Mouse (Mus musculus): ENCODE measurements around the gene 1700021F07Rik.
A peak's percentile ranks its signal among the peaks of the same experiment; 100 is the strongest.

Gene 1700021F07Rik

DNA sequence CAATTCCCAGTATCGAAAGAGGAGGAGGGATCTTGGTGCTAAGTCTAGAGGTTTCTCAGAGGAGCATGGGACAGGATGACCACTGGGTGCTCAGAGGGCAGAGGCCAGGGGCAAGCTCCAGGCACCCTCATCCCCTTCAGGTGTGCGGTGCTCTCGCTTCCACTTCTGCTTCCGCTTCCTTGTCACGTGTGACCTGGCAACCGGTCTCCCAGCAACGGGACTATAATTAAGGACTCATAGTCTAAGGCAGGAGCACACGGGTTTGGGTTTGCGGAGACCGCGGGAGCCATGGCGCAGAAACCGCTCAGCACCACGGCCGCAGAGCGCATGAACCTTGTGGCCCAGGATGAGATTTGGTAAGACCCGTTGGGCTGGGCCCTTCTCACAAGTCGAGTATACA lies at the start of gene 1700021F07Rik:
Gene 1700021F07Rik (plus strand): TSS at position 211 of the 400 bp plus-strand sequence.
- no peak for DNase-seq

DNA sequence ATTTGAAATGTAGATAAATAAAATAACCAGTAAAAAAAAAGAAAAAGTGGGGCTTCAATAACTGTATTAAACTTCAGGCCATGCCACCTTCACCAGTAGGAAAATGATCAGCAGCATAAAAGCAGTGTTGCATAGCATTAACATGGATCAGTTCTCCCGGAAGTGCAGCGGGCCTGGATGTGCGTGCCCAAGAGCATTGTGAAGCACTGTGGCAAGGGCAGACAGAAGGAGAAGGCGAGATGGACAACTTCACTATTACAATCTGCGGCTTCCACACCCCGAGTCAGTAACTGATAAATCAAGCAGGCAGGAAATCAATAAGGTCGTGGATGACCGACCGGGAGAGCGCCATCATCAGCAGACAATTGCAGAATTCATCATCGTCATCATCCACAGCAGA lies 49.2 kb upstream of the 1700021F07Rik start:
- DNase-seq, result no peak

DNA sequence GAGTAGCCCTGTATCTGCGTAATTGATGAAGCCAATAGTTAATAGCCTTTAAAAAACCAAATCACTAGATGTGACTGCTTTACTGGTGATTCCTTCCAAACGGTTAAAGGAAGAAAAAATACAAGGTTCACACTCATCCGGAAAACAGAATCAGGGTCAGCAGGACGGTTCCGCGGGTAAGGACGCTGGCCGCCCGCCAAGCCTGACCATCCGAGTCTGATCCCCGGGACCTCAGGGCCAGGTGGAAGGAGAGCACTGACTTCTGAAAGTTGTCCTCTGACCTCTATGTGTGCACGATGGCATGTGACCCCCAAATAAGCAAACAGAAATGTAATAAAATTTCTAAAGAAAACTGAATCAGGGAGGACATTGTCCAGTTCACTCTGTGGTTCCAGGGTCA lies 43.3 kb upstream of the 1700021F07Rik start:
- DNase-seq, result no peak

DNA sequence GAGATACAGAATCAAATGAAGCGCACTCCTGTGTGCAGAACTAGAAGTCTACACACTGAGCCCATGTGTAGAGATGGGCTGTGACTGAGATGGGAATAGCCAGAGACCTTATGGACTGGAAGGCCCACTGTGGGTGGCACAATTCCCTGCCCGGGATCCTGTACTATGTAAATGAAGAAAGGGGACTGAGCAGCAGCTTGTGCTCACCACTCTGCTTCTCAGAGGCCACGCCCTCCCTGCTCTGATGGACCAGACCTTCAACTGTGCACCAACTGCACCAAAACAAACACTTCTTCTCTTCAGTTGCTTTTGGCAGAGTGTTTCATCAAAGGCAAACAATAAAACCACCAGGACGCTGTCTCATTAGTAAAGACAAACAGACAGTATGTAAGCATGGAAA lies 37.9 kb upstream of the 1700021F07Rik start:
- no peak for DNase-seq

DNA sequence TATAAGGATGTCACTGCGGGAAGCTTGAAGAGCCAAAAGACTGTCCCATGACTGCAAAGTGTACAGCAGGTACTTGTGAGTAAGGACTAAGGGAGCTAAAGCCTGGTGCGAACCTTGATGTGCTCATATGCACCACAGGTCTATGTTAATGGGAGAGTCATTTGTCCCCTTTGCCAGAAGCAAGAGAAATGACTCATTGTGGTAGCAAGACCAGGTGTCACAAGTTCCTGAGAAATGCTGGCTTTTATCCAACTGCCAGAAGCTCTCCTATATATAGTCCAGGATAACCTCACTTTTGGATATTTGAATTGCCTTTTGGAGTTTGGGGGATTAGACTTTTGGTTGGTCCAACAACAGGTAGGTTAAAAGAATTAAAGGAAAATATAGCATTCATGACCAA lies 22.8 kb upstream of the 1700021F07Rik start:
- no peak for DNase-seq

DNA sequence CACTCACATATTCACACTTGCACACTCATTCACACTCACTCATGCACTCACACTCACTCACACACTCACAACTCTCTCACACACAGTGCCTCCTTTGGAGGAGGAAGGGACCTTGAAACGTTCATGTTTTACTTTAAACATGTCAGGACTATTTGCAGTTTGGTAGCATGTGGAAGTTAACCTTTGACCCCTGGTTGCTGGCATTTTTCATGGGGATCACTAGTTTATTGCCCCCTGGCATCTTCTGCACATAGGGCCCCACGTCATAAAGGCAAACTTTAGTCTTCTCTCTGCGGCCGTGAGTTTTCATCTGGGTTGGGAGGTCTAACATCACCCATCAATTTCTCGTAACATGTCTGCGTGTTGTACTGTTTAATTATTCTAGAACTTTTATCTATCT lies 8.4 kb upstream of the 1700021F07Rik start:
- no peak for DNase-seq

DNA sequence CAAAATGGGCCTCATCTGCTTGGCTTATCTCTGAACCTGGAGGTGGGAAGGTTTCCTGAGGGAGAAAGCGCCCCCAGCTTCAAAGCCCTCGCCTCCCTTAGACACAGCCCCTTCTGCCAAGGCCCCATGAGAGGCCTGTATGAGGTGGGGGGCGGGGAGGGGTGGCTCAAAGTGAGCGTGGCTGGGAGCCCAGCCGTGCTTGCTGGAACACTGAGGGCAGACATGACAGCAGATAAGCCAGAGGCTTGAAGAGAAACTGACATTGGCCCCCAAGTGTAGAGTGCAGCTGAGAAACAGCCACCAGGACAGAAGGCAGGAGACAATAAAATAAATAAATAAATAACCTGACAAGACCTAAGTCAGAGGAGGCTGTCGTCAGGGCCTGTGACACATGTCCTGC lies 7.2 kb upstream of the 1700021F07Rik start:
- DNase-seq, result no peak

DNA sequence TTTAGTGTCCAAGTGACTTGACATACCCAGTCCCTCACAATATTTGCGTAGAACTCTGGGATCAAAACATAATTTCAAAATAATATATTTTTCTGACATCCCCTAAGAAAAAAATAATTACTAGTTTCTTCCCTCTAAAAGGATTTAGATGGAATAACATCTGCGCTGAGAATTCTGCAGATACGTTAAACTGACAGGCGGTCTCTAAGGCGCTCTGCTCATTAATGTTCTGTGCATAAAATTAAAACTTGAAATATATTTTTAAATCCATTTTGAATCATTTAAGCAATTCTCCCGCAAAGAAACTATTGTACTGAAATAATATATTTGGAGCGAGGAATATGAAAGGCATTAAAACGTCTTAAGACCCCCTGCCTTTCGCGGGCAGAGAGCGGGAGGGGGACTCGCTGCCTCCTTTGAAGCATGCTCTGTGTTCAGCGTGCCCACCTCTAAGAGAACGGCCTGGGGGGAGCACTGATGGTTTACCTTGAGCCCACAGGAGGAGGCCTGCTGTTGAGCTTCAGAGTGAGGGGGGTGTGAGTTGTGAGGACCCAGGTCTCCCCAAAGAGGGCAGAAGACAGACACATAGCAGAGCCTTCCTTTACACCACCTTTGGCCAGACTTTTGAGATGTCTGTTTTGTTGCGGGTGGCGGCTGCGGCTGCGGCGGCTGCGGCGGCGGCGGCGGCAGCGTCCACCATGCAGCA lies 6.1 kb upstream of the 1700021F07Rik start:
- no peak for DNase-seq

DNA sequence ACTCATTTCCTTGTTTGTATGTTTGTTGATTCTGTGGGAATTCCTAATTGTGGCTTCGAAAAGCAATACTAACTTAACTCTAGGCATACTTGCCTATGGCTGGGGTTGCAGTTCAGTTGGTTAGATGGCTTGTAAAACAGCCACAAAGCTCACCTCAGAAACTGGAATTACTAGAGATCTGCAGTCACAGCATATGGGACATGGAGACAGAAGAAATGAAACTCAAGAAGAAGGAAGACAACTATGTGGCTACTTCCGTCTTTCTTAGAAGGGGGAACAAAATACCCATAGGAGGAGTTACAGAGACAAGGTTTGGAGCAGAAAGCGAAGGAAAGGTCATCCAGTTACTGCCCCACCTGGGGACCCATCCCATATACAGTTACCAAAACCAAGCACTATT lies 6.1 kb downstream of the 1700021F07Rik start:
- DNase-seq, result no peak

DNA sequence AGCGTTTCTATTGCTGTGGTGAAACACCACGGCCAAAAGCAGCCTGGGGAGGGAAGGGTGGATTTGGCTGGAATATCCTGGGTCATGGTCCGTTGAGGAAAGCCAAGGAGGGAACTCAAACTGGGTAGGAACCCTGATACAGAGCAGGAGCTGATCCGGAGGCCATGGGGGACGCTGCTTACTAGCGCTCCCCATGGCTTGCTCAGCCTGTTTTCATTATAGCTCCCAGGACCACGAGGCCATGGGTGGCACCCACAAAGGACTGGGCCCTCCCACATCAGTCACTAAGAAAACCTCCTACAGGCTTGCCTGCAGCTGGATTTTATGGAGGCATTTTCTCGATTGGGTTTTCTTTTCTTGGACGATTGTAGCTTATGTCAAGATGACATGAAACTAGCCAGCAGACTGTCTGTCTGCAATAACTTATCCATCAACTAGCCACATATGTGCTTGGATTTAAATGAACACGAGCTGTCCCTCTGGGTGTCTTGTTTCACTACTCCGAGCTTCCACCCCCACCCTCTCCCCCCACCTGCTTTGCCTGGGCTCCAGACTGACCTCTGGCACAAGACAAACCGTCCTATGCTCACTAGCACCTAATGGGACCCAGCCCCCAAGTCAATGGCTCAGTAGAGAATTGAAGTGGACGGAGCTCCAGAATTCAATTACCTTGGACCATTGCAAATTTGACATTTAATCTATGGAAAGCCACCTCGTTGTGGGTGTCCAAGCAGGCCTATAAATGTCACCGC lies 10.5 kb downstream of the 1700021F07Rik start:
- DNase-seq, result no peak

DNA sequence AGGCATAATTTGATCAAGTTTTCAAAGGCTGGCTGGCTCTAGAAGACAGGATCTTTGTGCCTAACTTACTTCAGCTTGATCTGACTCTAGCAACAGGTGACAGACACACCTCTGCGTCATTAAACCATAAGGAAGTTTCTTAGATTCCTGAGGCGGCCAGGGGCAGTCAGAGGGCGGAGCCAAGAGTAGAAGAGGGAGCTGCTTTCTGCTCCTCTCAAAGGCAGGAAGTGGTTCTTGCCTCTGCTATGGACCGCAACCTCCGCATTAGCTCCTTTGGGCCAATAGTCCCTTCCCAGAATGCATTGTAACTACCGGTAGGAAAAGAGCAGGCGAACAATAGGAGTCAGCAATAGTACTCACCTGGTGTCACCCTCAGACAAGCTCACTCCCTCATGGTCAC lies 12.2 kb downstream of the 1700021F07Rik start:
- DNase-seq, result no peak

DNA sequence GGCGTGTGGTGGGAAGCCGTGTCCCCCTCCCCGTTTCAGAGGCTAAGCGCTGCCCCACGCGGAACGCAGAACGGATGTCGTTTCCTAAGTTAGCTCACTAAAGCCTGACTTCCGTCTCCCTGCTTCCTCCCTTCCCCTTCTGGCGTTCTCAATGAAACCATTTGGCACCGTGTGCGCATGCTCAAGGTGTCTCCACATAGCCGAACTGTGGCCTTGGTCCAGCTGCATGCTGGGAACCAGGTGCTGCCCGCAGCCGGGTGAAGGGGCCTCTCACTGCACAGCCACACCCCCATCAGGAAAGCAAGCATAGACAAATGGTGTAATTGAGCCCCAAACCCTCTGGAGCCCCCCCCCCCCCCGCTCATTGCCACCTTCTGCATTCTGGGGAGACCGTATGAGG lies 13.0 kb downstream of the 1700021F07Rik start:
- peak; percentile 51 for DNase-seq

DNA sequence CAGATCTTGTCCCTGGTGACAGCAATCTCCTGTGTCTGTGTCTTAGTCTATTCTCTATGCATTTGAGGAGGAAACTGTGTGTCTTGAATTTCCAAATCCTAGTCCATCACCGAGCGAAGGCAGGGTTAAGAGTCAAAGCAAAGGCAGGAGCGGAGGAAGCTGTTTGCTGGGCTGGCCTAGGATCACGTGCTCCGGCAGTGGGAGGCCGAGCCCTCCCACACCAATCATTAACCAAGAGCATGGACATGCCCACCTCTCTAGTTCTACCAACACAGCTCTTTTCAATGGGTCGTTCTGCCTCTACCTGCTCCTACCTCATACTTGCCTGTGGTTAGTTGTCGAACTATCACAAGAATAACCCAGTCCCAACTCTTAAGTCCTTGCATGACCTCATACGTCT lies 13.5 kb downstream of the 1700021F07Rik start:
- peak; percentile 61 for DNase-seq

DNA sequence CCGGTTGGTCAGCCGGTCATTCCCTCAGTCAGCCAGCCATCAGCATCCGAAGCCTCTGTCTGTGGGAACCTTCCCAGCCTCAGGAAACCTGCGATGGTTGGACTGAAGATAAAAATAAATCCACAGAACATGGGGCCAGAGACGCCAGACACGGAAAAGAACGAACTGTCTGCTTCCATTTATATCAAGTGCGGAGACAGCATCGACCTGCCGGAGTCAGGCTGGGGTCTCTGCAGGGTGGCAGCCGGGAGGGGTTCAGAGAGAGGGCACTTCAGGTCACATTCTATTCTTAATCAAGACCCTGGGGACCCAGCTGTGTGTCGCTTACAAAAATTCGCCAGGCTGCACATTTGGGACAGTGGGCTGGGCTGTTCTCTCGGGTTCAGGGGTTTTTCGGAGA lies 17.4 kb downstream of the 1700021F07Rik start:
- DNase-seq, result no peak

DNA sequence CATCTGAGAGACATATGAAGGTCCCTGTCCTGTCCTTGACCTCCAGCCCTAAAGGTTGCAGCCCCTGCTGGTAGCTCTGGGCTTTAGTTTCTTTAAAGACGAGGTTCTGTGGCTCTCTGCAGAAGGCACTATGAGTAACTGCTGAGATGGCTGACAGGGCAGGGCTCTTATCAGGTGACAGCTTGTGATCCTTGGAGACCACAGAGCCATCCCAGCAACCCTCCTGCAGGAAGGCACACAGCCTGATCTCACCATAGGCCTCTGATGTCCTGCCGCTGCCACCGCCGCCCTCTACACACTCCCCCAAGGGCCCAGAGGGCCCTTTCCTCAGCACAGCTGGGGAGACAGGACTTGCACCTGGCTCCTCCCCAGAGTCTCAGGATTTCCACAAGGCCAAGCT lies 19.4 kb downstream of the 1700021F07Rik start:
- no peak for DNase-seq

DNA sequence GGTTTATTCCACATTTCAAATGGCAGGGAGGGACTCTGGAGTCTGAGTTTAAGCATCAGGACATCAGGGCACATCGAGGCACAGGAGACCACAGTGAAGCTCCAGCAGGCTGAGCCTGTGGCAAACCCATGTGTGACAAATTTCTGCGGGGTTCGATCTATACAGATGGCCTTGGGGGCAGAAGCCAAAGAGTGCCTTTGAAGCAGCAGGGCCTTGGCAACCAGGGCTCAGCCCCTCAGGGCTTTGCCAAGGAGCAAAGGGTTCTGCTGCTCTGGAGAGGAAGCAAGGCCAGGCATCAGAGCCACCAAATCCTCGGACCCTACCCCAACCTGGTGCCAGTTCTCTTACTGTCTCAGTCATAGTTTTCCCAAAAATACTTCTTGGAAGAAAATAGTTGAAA lies 20.3 kb downstream of the 1700021F07Rik start:
- no peak for DNase-seq

DNA sequence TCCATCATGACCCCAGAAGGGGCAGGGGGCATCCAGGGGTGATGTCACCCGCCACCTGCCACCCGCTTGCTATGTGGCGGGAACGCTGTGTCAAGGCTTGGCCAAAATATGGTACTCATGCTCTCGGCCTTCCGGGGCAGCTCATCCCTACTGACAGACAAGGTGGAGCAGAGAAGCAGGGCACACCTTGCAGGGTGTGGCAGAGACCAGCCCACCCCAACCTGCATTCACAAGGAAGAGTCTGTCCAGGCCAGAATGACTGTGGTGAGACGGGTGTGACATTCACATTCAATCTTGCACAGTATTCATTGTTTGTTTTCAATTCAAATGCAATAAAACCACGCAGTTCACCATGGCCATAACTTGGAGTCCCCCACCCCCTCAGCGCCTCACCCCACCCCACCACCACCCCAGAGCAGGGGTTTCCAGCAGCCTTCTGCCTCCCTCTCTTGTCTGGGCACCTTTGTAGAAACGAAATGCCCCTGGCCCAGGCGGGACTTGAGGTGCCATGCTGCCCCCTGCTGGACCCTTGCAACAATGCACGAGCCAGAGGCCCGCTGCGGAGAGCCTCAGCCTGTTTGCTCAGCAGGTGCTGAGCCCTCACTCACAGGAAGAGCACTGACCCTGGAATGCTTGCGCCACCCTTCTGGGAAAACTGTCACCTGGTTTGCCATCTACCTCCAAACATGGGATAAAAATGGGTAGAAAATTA lies 23.8 kb downstream of the 1700021F07Rik start:
- peak; percentile 66 for DNase-seq

DNA sequence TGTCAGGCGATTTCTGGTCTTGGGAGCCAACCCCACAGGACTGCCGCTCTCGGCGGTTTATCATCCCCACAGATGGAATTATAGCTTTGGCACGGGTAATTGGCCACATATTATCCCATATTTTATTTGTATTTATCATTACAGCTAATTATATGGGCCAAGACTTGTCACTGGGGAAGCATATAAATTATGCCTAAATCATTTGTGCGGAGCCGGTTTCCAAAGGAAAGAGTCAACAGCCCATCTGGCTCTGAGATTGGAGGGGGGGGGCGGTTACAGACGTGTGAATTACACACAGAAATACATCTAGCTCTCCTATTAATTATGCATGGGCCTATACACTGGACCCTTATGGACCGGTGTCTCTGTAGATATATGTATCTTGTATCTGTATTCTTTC lies 26.9 kb downstream of the 1700021F07Rik start:
- DNase-seq, result no peak

DNA sequence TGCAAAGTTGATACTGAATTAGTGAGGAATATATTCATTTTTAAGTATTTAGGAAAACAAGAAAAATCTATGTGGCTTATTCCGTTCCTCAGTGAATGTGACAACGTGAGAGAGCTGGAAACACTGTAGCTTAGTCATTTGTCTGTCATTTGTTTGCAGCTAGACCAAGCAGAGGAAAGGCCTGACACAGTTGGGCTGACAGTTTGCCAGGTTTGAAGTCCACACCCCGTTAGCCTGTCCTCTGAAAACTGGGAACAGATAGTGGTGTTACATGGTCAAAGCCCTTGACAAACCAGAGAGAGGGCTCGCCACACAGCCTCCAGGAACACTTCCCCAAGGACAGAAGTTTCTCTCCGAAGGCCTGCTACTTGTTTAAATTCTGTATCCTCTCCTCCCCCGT lies 28.3 kb downstream of the 1700021F07Rik start:
- no peak for DNase-seq

DNA sequence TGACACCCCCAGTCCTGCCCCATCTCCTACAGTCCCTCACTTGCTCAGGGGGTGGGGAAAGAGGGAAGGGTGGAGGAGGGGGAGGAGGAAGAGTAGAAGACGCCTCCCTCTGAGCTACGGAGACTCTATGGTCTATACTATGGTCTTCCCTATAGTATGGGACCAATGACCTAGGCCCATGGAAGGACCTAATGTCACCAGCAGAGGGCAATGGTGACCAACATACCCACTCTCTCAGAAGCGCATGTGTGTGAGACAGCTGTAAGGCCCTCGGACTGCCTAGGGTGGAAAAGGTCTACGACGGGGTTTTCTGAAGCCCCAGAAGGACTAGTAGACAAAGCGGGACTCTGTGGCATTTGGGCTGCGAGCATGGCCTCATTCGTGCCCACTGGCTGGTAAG lies 31.5 kb downstream of the 1700021F07Rik start:
- DNase-seq, result no peak

DNA sequence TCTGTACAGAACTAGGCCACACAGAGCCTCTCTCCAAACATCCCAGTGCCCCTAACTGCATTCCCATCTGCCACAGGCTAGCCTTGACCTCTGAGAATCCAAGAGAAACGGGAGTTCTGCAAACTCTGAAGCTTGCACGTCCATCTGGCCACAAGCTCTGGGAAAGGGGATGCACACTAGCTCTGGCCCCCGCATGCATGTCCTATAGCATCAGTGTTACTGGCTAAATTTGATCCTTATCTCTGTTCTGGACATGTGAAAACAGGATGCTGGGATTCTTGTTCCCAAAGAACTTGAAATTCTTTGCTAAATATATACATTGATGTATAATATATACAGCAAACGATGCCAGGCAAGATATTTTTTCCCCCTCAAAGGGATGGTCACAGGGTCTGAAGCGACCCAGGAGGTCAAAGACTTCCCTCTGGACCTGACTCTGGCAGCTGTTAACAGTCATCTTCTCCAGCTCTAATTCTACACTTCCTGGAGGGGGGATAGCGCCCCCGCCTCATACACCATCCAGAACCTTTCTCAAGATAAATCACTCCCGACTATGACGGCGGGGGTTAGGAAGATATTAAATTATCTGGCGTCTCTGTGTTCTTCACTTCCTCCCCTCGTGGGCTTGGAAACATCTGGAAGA lies 36.5 kb downstream of the 1700021F07Rik start:
- no peak for DNase-seq

DNA sequence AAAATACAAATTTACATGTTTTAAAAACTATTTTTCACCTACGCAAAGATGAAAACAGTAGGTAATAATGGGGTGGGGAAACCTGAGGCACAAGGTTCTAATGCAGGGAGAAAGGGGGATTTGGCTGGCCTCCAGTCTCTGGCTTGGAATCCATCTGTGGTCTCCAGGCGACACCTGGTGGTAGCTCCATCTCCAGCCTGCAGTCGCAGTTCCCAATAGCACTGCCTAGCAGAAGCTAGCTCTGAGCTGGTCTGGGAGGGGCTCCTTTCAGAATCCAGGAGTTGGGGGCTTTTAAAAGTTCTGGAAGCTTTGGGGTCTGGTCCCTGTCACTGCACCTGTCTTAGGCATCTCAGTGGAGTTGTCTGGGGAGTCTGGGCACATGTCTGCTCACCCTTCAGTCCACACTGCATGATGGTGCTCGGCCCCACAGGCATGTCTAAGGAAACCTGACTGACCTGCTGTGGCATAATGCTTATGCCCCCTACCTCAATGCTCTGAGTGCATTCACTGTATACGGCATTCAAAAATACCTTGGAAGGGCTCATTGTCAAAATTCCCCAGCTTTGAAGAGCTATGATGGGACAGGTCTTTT lies 39.6 kb downstream of the 1700021F07Rik start:
- peak; percentile 39 for DNase-seq

DNA sequence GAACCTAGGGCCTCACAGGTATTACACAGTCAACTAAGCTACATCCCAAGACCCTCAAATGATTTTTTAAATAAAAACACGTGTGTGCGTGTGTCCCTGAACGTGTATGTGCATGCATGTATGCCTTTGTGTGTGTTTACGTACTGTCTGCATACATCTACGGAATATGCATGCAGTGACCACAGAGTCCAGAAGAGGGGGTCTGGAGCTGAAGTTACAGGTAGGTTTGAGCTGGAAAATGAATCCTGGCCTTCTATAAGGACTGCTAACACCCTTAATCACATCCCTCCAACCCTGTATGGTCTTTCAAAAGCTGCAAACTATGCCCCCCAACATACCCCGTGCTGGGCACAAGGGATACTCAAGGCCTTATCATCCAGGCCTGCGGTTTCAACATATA lies 41.0 kb downstream of the 1700021F07Rik start:
- DNase-seq, result no peak
